Comparison of ENCODE assay signal across 5 mouse cellular contexts in the genomic region with DNA sequence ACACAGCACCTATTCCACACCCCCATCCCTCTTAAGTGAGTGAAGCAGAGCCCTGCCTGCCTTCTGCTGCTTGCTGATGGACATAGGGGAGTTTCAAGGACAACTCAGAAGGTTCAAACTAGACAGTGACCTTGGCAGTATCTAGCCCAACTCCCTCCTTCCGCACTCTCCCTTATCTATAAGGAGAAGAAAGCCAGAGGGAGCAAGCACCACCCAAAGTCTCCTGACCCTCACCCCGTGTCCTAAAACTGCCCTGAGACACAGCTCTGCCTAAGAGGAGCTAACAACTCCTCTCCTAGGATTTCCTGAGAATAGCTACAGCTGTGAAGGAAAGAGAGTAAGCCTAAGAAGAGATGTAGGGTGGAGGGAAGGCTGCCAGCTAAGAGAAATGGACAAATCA.
"Had no signal": no experiment of that assay in that cellular context is flagged by ENCODE, and none has a peak within 500 bp of the region (broad histone marks: within the 10 kb centered on the region; RNA-seq: fewer than 3 reads in every experiment).

No protein-coding gene starts in this region.

- H3K36me3 ChIP-seq: limb, embryonic 10.5 days; neural tube, embryonic 12.5 days had no signal

- H3K9me3 ChIP-seq: limb, embryonic 10.5 days; neural tube, embryonic 12.5 days had no signal

- H3K4me3 ChIP-seq: left cerebral cortex, adult 2 months; limb, embryonic 10.5 days; neural tube, embryonic 12.5 days had no signal

- H3K27ac ChIP-seq: left cerebral cortex, adult 2 months; limb, embryonic 10.5 days; liver, embryonic 14.5 days; neural tube, embryonic 12.5 days; stomach, postnatal 0 days had no signal

- H3K9ac ChIP-seq: liver, embryonic 14.5 days; neural tube, embryonic 12.5 days had no signal

- H3K27me3 ChIP-seq: neural tube, embryonic 12.5 days had no signal

- H3K4me2 ChIP-seq: neural tube, embryonic 12.5 days had no signal
